Mouse (Mus musculus): ENCODE measurements around the gene Crnn.

- no peak for TF ChIP-seq POLR2AphosphoS2 (IDR thresholded peaks at IDR 0.05; ENCODE audit: insufficient read length, low read depth)
- TF ChIP-seq POLR2A (IDR thresholded peaks at IDR 0.05; ENCODE audit: insufficient read length, low read depth) = no peak
- no peak for TF ChIP-seq SRF (IDR thresholded peaks at IDR 0.05; ENCODE audit: control insufficient read depth, insufficient read length, low read depth)
- TF ChIP-seq MAX (IDR thresholded peaks at IDR 0.05; ENCODE audit: low read depth) = no peak
- no peak for TF ChIP-seq MYOG (IDR thresholded peaks at IDR 0.05; ENCODE audit: control insufficient read depth in 1 of 3, insufficient read depth in 1 of 3, insufficient read length in 2 of 3, low read depth in 2 of 3)
- no peak for TF ChIP-seq MYOD1 (IDR thresholded peaks at IDR 0.05; ENCODE audit: control insufficient read depth in 1 of 3, insufficient read length in 2 of 3, low read depth in 2 of 3)
- TF ChIP-seq CEBPB (IDR thresholded peaks at IDR 0.05; ENCODE audit: insufficient read depth, poor library complexity, severe bottlenecking) = no peak
- TF ChIP-seq USF1 (IDR thresholded peaks at IDR 0.05; ENCODE audit: low read depth) = no peak
- TF ChIP-seq E2F4 (IDR thresholded peaks at IDR 0.05; ENCODE audit: insufficient read depth) = no peak
These were observed 14.1 kb upstream of the Crnn start for GRCm38 (mm10) chr3:93130460-93130859.
